Mouse (Mus musculus) skeletal muscle tissue, postnatal 0 days (tissue): ENCODE data around the gene 2310003L06Rik. TPM values are rescaled to one million over a fixed set of nuclear protein-coding genes. Genes with fewer than 3 reads are reported as not detected.

Experiments
- polyA plus RNA-seq: library from polyadenylated mRNA; unstranded; fragments of >200 nt; fragmentation: Nextera tagmentation; extraction: Ambion mirVana; gene quantifications from 2 replicates; pipeline ENCODE4 v1.2.1, GENCODE M21; 2015

Gene 2310003L06Rik
- not detected in 2 replicates for polyA plus RNA-seq

GRCm38 (mm10) chr5:87969201-87969600 lies at the start of gene 2310003L06Rik, which contains the start of gene Gm28434:
Gene 2310003L06Rik (plus strand): TSS chr5:87969459.
Gene Gm28434 (plus strand): TSS chr5:87969517.

GRCm38 (mm10) chr5:87925372-87925771 lies 43.9 kb upstream of the 2310003L06Rik start, which contains the start of gene Csn3:
Gene Csn3 (plus strand): TSS chr5:87925579.

GRCm38 (mm10) chr5:87979139-87979538 lies 9.9 kb downstream of the 2310003L06Rik start, which contains the start of gene Cabs1:
Gene Cabs1 (plus strand): TSS chr5:87979439.

GRCm38 (mm10) chr5:88002249-88002648 lies 33.0 kb downstream of the 2310003L06Rik start, which contains the start of gene Smr3a:
Gene Smr3a (plus strand): TSS chr5:88002549.

Other genes starting within 250 kb of the 2310003L06Rik start
- not detected in 2 replicates for gene Csn1s2a, start 194.9 kb upstream of the 2310003L06Rik start, polyA plus RNA-seq
- not detected in 2 replicates for gene Csn1s2b, start 161.4 kb upstream of the 2310003L06Rik start, polyA plus RNA-seq
- gene Prr27, start 143.8 kb upstream of the 2310003L06Rik start, polyA plus RNA-seq: not detected in 2 replicates
- not detected in 2 replicates for gene Odam, start 84.4 kb upstream of the 2310003L06Rik start, polyA plus RNA-seq
- 0.19 TPM in 1 of 2 replicates, not detected in the other for gene Csn3, start 43.9 kb upstream of the 2310003L06Rik start, polyA plus RNA-seq
- gene Gm28434, start 58 bp downstream of the 2310003L06Rik start, polyA plus RNA-seq: not detected in 2 replicates
- gene Cabs1, start 10.0 kb downstream of the 2310003L06Rik start, polyA plus RNA-seq: not detected in 2 replicates
- gene Smr3a, start 33.1 kb downstream of the 2310003L06Rik start, polyA plus RNA-seq: not detected in 2 replicates
- gene Smr2, start 117.1 kb downstream of the 2310003L06Rik start, polyA plus RNA-seq: not detected in 2 replicates
- not detected in 2 replicates for gene Gm11116, start 142.1 kb downstream of the 2310003L06Rik start, polyA plus RNA-seq
- not detected in 2 replicates for gene Gm11115, start 184.6 kb downstream of the 2310003L06Rik start, polyA plus RNA-seq